Mouse (Mus musculus) cerebellum, adult 9-11 months (tissue): Measurements from ENCODE around the gene Gm13539.
"Not testable (repeated sequence)": the region's sequence is repeated elsewhere in the genome, so short reads cannot be mapped to it uniquely, and the experiment has no call there.

Source experiments
- DNase-seq: peaks from one replicate; pipeline ENCODE4 v3.0.0; 2022

The Gm13539 gene

GRCm38 (mm10) chr2:25781957-25782356 lies at the start of gene Gm13539:
Gene Gm13539, plus strand, starts transcription at chr2:25782257.
- no peak for DNase-seq

- DNase-seq = no peak
Measured at GRCm38 (mm10) chr2:25733199-25733930, 48.7 kb upstream of the Gm13539 start.

- not testable (repeated sequence) for DNase-seq
Measured at GRCm38 (mm10) chr2:25736709-25737108, 45.3 kb upstream of the Gm13539 start, which contains the start of gene Obp2b. Gene Obp2b, plus strand, starts transcription at chr2:25737009.

- DNase-seq = no peak
Measured at GRCm38 (mm10) chr2:25741671-25742070, 40.4 kb upstream of the Gm13539 start.

- DNase-seq = no peak
Measured at GRCm38 (mm10) chr2:25754201-25754600, 27.9 kb upstream of the Gm13539 start.

GRCm38 (mm10) chr2:25758064-25758625 lies 23.9 kb upstream of the Gm13539 start:
- DNase-seq = no peak

- no peak for DNase-seq
Measured at GRCm38 (mm10) chr2:25765269-25765668, 16.8 kb upstream of the Gm13539 start, which contains the start of gene Lcn3. Gene Lcn3, plus strand, starts transcription at chr2:25765569.

GRCm38 (mm10) chr2:25767764-25768163 lies 14.3 kb upstream of the Gm13539 start:
- no peak for DNase-seq

- DNase-seq = no peak
Measured at GRCm38 (mm10) chr2:25773507-25773906, 8.6 kb upstream of the Gm13539 start.

- no peak for DNase-seq
Measured at GRCm38 (mm10) chr2:25774640-25775039, 7.4 kb upstream of the Gm13539 start.

GRCm38 (mm10) chr2:25775991-25776390 lies 6.1 kb upstream of the Gm13539 start:
- DNase-seq = no peak

- DNase-seq = no peak
Measured at GRCm38 (mm10) chr2:25776717-25777116, 5.3 kb upstream of the Gm13539 start, which contains the start of gene Lcn11. Gene Lcn11, plus strand, starts transcription at chr2:25777017.

GRCm38 (mm10) chr2:25779076-25779475 lies 3.0 kb upstream of the Gm13539 start:
- DNase-seq = no peak

GRCm38 (mm10) chr2:25780921-25781320 lies 1.1 kb upstream of the Gm13539 start:
- DNase-seq = peak; percentile 49

GRCm38 (mm10) chr2:25785573-25786322 lies 3.7 kb downstream of the Gm13539 start:
- no peak for DNase-seq

GRCm38 (mm10) chr2:25789092-25789491 lies 7.0 kb downstream of the Gm13539 start:
- no peak for DNase-seq

- DNase-seq = no peak
Measured at GRCm38 (mm10) chr2:25797635-25798034, 15.6 kb downstream of the Gm13539 start.

- no peak for DNase-seq
Measured at GRCm38 (mm10) chr2:25798065-25798464, 16.0 kb downstream of the Gm13539 start.

- DNase-seq = no peak
Measured at GRCm38 (mm10) chr2:25811711-25812110, 29.7 kb downstream of the Gm13539 start.

GRCm38 (mm10) chr2:25813364-25813763 lies 31.3 kb downstream of the Gm13539 start:
- no peak for DNase-seq

GRCm38 (mm10) chr2:25815748-25816147 lies 33.7 kb downstream of the Gm13539 start, which contains the start of gene Glt6d1:
Gene Glt6d1, minus strand, starts transcription at chr2:25815848.
- not testable (repeated sequence) for DNase-seq

GRCm38 (mm10) chr2:25822806-25823205 lies 40.7 kb downstream of the Gm13539 start, which contains the start of gene Lcn9:
Gene Lcn9, plus strand, starts transcription at chr2:25823153.
- no peak for DNase-seq

- no peak for DNase-seq
Measured at GRCm38 (mm10) chr2:25824751-25825150, 42.7 kb downstream of the Gm13539 start.
